Mouse (Mus musculus) neutrophil, adult 83 days (primary cell): ENCODE measurements around the gene Caln1. TPM values are rescaled to one million over a fixed set of nuclear protein-coding genes. Genes with fewer than 3 reads are reported as not detected.

ENCODE experiments used
- total RNA-seq, 2 experiments: library from RNA; stranded (reverse); gene quantifications; one replicate each; pipeline ENCODE4 v1.2.4; 2023

Caln1 gene
- not detected for total RNA-seq

DNA sequence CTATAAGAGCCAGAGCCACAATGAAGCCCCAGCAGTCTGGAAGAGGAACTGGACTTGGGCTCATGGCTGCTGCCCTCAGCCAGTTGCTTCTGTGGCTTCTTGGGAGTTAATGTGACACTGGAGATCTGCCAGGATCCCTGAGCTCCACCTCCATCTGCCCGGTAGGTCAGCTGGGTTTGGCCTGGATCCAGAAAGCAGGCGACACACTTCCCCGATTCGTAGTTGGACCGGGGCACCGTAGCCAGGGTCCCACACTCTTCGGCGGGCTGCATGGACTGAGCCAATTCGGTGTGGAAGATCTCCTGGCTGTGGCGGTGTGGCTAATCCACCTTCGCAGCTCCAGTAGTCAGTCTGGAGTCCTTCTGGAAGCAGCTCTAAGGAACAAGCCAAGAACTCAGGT, at the start of gene Caln1:
TSS of gene Caln1 (plus strand) at position 219 of the 400 bp plus-strand sequence.

DNA sequence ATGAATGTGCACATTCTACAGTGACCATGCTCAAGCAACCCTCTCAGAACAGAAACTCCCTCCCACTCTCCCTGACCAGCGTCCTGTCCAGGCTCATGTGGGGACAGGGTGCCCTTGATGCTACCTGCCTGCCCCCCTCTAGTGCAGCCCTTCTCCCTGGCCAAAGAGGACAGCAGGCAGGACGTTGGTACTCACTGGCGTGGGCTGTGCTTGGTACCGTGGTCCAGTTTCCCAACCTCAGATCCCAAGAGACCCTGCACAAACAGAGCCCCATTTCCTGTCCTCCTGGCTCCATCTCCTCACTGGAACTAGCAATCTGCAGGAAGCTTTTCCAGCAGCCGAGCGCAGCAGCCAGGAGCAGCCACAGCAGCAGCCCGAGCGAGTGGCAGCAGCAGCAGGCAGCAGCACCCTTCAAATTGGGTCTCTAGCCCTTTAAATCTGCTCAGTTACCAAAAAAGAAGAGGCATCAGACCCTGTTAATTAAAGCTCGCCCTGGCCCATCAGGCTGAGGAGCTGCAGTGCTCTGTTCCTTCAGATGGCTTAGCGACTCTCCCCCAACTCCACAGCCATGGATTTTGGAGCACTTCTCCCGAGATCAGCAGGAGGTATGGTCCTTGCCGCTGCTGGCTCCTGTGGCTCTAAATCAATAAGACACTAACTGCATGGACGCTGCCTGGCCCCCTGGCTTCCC, 15.1 kb downstream of the Caln1 start, which contains the start of gene A330070K13Rik:
TSS of gene A330070K13Rik (minus strand) at position 410 of the 691 bp plus-strand sequence.

Other genes starting within 250 kb of the Caln1 start
- 1 to 10 TPM; 6.2 to 6.6 TPM for gene Kctd7, start 224.6 kb upstream of the Caln1 start, total RNA-seq
- gene Rabgef1, start 197.7 kb upstream of the Caln1 start, total RNA-seq: 10 to 100 TPM; 34.6 to 48.5 TPM
- gene Tmem248, start 152.4 kb upstream of the Caln1 start, total RNA-seq: 10 to 100 TPM; 37.4 to 52.7 TPM
- 10 to 100 TPM; 37.7 to 41.7 TPM for gene Sbds, start 113.9 kb upstream of the Caln1 start, total RNA-seq
- gene Tyw1, start 113.8 kb upstream of the Caln1 start, total RNA-seq: 10 to 100 TPM; 10.9 to 11.6 TPM
- gene A330070K13Rik, start 15.2 kb downstream of the Caln1 start, total RNA-seq: not detected